Mouse (Mus musculus) neutrophil, adult 5-6 weeks (primary cell): ENCODE results near the gene Rgma. TPM values are rescaled to one million over a fixed set of nuclear protein-coding genes. Genes with fewer than 3 reads are reported as not detected.

Source experiments
- ATAC-seq: fragments of 151-379, 151-347 bp; 2 replicates; pipeline ENCODE4 v1.8.0; 2017; ENCODE audit warnings: mild to moderate bottlenecking, moderate TSS enrichment; ENCODE audit not compliant: insufficient number of reproducible peaks, poor library complexity, low FRiP score, severe bottlenecking; ENCODE audit errors: extremely low read depth
- total RNA-seq: library from RNA; stranded (forward); fragments of 200-1000 nt; gene quantifications from 2 replicates; pipeline ENCODE4 v1.2.3, GENCODE M21; 2017

Gene Rgma
- total RNA-seq, 1 experiment from 2014 or later, result not detected

DNA sequence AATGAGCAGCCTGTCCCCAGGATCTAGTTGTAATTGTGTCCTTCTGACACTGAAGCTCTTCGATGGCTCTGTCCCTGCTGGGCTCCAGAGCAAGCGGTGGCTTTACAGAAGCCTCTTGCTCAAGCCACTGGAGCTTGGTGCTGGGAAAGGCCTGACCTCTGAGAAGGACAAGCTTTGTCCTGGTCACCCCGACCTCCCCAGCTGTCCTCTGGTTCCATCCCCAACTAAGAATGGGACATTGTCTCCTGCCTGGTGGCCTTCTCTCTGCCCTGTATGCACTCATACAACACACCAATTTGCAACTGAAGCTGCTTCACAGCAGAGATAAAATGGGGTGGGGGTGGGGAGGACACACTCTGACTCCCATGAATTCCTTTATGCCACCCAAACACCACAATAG, 48.9 kb downstream of the Rgma start:
- ATAC-seq, result no peak

DNA sequence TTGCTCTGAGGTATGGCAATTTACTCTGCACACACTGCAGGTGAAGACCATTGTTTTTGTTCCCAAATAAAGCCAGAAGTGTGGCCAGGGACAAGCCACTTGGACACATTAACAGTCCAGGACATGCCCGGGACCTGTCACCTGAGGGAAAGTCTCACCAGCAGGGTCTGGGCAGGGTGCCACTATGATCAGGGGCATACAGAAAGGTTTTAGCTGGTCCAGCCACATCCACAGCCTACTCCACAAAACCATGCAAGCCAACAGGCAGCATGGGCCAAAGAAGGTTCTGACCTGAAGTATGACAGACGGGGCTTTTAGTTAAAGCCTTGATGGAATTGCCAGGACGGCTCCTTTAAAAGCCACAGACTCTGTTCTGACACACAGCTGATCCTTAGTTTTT, 49.4 kb downstream of the Rgma start:
- no peak for ATAC-seq

DNA sequence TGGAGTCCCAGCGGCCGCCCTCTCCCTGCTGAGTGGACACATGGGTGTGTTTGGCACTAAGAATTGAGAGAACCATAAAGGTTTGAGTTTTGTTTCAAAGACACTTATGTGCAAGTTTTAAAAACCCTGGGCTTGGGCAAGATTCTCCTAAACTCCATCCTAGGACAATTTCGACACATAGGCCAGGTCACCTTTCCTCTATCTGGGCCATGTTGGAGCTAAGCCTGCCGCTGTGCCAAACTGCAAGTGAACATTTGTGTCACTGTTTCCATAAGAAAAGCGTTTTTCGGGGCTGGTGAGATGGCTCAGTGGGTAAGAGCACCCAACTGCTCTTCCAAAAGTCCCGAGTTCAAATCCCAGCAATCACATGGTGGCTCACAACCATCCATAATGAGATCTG, 50.1 kb downstream of the Rgma start:
- no peak for ATAC-seq

DNA sequence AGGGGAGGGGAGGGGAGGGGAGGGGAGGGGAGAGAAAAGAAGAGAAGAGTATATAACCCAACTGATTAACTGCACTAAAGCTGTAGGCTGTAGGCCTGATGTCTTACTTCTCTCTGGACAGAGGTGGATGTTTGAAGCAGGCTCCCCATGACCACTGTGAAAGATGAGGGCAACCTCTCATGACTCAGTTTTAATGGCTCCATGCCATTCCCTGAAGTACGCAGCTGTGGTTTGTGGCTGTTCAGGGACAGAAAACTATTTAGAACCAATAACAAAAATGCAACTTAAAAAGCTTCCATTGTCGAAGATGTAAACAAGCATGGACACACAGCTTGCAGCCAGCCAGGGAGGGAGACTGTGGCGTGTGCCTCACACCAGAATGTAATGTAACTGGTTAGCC, 50.9 kb downstream of the Rgma start:
- ATAC-seq, result no peak

DNA sequence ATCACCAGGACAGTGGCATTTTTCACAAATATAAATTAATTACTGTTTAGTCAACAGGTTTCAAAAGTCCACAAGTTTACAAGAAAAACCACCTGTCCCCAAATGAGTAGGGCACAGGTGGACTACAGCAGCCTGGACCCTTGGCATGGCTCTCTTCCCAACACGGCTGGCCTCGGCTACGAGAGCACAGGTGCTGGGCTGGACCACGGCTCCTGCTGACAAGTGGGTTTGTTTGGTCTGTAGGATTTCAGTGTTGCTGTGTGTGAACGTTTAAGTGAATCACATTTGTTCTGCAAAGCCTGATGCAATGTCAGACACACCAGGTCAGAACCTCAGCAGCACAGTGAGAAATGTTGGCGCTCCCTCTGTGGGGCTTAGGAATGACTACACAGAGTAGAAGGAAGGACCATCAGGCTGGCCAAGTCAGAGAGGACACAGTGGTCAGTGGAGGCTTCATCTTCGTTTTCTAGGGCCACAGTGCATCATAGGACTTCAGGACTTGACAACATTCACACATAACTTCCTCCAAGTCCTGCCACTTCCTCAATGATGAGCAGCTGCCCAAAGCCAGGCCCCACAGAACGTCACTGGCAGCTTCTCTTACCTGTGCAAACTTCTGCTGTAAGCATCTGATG, 51.6 kb downstream of the Rgma start:
- no peak for ATAC-seq

DNA sequence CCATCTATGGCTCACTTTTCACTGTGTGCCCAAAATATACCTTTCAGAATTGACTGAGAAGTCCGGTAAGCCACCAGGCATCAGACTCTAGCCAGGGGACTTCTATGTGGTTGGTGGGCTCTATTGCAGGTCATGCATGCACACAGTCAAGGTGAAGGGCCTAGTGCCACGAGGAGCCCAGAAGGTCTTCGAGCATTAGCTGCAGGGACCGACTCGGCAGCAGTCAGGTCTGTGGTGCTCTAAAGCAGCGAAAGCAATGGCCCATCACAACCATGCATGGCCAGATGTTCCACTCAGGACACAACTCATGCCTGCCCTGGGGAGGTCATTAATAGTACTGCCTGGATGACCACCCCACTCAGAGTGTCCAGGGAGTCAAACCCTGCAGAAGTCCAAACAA, 52.5 kb downstream of the Rgma start:
- ATAC-seq, result no peak

DNA sequence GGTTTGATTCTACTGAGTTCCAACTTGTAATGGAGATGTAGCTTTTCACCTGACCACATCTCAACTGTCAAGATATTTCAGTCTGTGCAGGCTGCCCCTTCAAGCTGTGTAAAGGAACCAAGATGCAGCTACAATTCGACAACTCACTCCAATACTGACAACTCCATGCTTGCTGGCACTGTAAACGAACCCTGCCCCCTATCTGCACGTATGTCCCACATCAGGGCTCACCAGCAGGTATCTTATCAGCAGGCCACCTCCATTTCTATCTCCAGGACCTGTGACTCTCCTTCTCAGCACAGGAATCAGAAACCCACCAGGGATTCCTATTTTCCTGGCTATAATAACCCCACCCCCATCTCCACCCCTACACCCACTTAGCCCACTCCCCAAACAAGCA, 53.2 kb downstream of the Rgma start:
- no peak for ATAC-seq

DNA sequence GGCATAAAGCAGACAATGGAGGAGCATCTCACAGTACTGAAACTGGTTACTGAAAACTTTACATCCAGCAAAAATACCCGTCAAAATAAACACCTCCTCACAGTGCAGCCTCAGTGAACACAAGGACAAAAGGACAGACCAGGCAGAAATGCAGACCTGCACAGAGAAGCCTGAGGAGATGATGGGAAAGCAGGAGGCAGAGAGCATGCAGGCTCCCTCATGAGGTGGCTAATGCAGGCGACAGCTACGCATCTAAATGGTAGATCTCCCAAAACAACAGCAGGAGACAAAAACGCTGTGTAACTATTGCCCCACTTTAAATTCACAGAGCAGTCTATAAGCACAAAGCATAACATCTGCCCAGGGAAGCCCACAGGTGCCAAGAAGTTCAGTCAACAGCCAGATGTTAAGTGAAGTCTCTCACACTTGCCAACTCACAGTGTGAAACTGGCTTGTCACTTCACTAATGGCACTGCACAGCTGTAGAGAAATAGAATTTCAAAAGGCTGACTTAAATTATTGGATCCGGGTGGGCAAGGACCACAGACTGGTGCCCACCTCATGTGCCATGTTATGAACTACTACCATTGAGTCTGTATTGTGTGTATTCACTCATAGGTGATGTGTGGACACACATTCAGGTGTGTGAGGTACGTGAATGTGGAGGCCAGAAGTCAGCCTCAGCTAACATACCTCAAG, 58.5 kb downstream of the Rgma start:
- ATAC-seq, result no peak

DNA sequence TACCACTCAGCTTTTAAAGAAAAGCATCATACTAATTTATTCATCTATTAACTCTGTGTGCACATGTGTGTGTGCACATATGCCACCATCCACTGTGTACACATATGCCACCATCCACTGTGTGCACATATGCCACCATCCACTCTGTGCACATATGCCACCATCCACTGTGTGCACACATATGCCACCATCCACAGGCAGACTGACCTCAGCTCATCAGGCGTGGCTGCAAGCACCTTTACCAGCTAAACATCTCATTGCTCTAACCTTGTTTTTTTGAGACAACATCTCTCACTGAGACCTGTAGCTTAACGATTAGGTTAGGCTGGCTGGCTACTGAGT, 59.0 kb downstream of the Rgma start:
- no peak for ATAC-seq

DNA sequence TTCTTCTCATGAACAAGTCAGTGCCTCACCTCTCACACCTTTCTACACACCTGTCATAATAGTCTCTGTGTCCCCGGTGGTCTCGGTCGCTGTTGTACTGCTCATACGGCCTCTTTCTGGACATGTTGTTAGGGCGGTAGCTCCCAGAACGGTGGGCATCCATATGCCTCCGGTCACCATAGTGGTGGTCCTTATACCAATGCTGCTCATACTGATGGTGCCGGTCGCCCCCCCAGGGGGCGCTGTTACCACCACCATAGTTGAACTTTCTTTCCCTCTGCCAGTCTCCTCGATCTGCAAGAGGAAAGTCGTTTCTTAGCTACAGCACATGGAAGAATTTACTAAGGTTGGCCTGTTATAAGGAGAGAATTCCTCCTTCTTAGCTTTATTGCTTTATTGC, 60.4 kb downstream of the Rgma start:
- ATAC-seq, result no peak

DNA sequence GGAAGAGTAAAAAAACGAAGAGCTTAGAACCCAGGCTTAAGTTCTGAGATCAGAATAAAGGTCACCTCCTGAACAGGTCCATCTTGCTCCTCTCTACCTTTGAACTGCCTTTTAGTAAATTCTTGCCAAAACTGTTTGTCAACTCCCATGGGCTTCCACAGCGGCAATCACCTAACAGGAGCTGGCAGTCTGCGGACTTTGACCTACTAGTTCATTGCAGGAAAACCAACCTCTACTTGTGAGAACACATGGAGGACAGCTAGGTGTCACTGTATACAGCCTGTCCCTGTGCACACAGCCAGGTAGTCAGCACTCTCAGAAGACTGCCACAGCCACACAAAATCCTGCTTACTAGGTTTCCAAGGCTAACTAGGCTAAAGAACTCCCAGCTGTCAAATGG, 66.5 kb downstream of the Rgma start:
- ATAC-seq, result no peak

DNA sequence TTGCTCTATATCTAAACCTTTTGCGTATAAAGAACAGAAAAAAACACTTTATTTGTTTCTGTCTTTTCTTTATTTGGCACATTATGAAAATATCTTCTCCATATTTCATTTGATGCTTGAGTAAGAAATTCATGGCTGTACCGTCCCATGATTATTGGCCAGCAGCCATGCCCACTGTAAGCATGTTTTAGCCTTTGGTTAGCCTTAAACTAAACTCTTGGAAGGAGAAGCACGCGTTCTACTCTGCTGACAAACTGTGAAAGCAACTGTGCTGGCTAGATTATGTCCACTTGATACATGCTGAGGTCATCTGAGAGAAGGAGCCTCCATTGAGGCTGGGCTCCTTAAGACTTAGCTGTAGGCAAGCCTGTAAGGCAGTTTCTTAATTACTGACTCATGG, 66.9 kb downstream of the Rgma start:
- ATAC-seq, result no peak

DNA sequence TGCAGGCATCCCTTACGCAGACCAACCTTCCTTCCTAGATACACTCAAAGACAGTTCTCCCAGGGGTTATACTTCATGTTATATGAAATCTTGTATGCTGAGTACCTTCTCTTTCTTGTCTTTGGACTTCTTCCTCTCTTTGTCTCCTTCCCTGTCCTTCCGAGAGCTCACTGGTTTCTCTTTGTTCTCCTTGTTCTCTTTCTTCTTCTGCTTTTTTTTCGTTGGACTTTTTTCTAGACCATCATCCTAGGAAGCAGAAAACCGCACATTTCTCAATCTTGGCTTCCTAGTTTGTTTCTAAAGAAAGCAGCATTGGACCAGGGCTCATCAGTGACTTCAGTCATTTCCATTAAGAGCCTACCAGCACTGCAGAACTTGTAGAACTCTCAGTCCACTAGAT, 76.3 kb downstream of the Rgma start:
- no peak for ATAC-seq

DNA sequence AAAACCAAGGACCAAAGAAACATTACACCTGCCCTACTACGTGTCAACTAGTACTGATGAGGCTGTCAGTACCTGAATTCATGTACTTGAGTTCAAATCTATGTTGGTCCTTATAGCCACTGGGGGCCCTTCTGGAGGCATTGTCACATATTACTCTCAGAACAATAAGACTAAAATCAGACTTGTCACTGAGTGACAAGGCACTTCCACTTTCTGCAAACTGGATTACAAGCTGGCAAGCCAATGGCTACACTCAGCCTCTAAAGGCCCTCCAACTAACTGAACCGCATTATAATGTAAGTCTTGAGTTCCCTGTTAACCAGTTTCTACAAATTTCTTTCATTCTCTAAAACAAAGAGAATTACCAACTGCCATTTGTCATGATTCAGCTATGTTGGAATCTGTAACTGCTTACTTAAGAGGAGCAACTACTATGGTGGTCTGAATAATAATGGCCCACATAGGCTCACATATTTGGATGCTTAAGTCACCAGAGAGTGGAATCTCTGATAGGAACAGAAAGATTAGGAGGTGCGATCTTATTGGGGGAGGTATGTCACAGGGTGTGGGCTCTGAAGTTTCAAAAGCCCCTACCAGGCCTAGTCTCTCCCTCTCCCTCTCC, 77.0 kb downstream of the Rgma start:
- ATAC-seq, result no peak

DNA sequence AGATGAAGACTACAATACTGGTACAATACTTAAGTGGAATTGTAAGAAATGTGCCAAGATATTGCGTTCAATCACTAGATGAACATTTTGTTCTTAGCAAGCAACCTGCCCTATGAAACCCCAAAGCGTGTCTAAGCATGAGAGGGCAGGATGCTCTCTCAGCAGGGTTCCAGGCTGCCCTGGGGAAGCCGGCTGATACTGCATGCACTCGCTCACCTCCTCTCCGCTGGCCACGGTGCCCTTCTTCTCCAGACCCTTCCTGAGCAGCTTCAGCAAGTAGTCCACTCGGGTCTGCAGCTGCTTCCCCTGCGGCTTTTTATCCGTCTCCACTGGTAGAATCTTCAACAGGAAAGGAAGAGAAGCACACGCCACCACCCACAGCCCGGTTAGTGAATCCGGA, 78.8 kb downstream of the Rgma start:
- no peak for ATAC-seq

DNA sequence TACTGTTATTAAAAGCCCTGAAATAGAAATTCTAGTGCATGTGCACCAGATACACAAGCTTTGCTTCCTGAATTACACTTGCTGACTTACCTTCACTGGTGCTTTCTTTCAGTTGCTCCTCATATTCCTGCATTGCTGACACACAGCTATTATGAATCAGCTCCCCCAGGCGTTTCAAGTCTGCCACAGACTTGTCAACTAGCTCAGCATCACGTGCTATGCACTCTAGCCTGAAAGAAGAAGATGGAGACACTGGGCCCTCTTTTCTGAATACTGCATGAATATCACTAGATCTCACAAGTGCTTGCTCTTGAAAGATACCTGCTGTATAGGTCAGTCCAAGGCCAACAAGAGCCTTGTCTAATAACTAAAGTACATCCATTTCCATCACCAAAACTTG, 88.2 kb downstream of the Rgma start:
- ATAC-seq, result no peak

DNA sequence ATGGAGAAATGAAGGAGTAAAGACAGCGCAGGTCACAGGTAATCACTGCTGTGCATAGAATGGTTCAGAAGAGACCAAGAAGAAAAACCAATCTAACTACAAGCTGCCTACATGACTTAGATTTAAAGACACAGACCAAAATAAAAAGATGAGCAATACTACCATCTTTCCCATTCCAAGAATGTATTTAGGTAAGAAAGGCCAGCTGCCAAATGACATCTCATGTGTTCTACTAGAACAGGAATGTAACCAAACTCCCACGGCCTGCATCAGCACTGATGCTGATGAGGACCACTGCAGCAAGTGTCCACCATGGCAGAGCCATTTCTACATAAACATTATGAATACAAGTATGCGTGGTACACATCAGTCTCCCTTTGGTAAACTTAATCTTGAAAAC, 92.4 kb downstream of the Rgma start:
- ATAC-seq, result no peak
